Mouse (Mus musculus) G1E (cell line): ENCODE measurements around the gene Cd109. TPM values are rescaled to one million over a fixed set of nuclear protein-coding genes. Genes with fewer than 3 reads are reported as not detected.

Source experiments
- ATAC-seq: 2 replicates; pipeline ENCODE4 v1.8.0; 2016; ENCODE audit warnings: mild to moderate bottlenecking; ENCODE audit not compliant: insufficient number of reproducible peaks, poor library complexity, low FRiP score, severe bottlenecking; ENCODE audit errors: extremely low read depth
- DNase-seq: peaks from one replicate; pipeline ENCODE4 v3.0.0; 2012; ENCODE audit warnings: low spot score
- H3K27me3 ChIP-seq: 2 replicates; pipeline ENCODE4 v1.6.1; 2012; ENCODE audit warnings: mild to moderate bottlenecking, low read length, inconsistent platforms; ENCODE audit not compliant: insufficient read depth
- H3K36me3 ChIP-seq: replicated peaks from 2 replicates; pipeline ENCODE3; 2012; ENCODE audit warnings: mild to moderate bottlenecking, inconsistent platforms
- H3K4me1 ChIP-seq: 2 replicates; pipeline ENCODE4 v1.6.1; 2012; ENCODE audit warnings: low read depth, low read length, inconsistent platforms, mixed read lengths; ENCODE audit not compliant: insufficient read depth
- H3K4me3 ChIP-seq: 2 replicates; pipeline ENCODE4 v1.5.1; 2012; ENCODE audit warnings: low read depth, mild to moderate bottlenecking, inconsistent platforms, low read length, moderate library complexity, mixed read lengths
- H3K9me3 ChIP-seq: replicated peaks from 2 replicates; pipeline ENCODE4 v1.6.1; 2012; ENCODE audit warnings: inconsistent platforms
- CTCF ChIP-seq: IDR thresholded peaks from 2 replicates; pipeline ENCODE4 v1.5.1; 2012; ENCODE audit warnings: low read depth, low read length, inconsistent platforms, mixed read lengths
- GATA1 ChIP-seq: IDR thresholded peaks from 2 replicates; pipeline ENCODE4 v1.6.1; 2012; ENCODE audit warnings: borderline replicate concordance, low read length, inconsistent platforms, mixed read lengths
- GATA2 ChIP-seq: IDR thresholded peaks from 2 replicates; pipeline ENCODE4 v1.6.1; 2012; ENCODE audit warnings: low read depth, low read length, inconsistent platforms, borderline replicate concordance
- POLR2AphosphoS5 ChIP-seq: IDR thresholded peaks from 2 replicates; pipeline ENCODE4 v1.6.1; 2012; ENCODE audit warnings: low read depth, low read length, inconsistent platforms; ENCODE audit not compliant: insufficient replicate concordance
- TAL1 ChIP-seq: conservative IDR thresholded peaks from 2 replicates; pipeline ENCODE4 v1.6.1; 2012; ENCODE audit warnings: low read depth, low read length, inconsistent platforms, mixed read lengths
- polyA plus RNA-seq: library from polyadenylated mRNA; stranded (reverse); fragments of >175 nt; gene quantifications from 2 replicates; pipeline ENCODE4 v1.2.3, GENCODE M21; 2012
- total RNA-seq, 2 experiments: library from RNA; stranded (forward) in 1 of 2; stranded (reverse) in 1 of 2; fragments of 200-1000 nt in 1 of 2; fragments of >200 nt in 1 of 2; fragmentation: Nextera tagmentation in 1 of 2; gene quantifications; 2 replicates each; pipeline ENCODE4 v1.2.3; 2014 to 2017

Gene Cd109
- total and polyA plus RNA-seq, 3 experiments, result 0.61 to 29.0 (median 11.4) TPM

DNA sequence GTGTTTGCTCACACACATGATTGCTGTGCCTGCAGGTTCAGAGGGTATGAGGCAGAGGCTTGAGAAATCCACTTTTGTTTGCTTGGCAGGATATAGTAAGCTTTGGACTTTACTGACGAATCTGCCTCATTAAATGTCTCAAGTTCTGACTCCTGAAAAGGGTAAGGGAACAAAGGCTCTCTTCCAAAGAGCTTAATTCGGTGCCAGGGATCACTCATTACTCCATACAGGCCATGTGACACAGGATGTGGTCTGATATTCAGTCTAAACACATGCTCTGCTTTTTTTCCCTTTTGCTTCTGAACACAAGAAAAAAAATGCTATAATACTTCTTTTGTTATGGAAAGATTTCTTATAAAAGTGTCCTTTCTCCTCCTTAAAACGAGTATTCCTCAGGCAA is 126.7 kb downstream of the Cd109 start:
- H3K36me3 ChIP-seq, result no peaks in the 10 kb centered on the region
- H3K4me1 ChIP-seq, result no peaks in the 10 kb centered on the region
- no peak overlapping the region for H3K4me3 ChIP-seq
- TF ChIP-seq GATA1, result no peak
- no peak for TF ChIP-seq POLR2AphosphoS5
- no peak for TF ChIP-seq GATA2
- TF ChIP-seq CTCF, result no peak
- H3K27me3 ChIP-seq, result peaks cover 6% of the 10 kb centered on the region
- DNase-seq (no peak), ATAC-seq (no peak)
- H3K9me3 ChIP-seq, result no peaks in the 10 kb centered on the region

DNA sequence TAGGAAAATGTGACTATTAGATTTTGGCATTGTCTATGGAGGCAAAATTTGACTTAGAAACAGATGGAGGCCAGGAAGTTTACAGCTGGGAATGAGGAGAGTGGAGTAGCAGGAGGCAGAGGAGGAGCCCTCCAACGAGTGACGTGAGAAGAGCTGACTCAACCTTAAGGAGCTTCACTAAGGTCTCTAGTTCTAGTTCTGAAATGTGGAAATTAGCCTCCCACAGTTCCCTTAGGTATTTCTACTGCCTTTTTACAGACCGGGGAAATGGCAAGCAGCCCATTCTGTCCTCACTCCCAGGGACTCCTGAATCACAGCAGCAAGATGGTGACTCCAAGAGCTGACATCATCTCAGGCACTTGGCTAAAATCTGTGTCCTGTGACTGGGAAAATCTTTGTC is 134.9 kb downstream of the Cd109 start:
- DNase-seq (no peak), ATAC-seq (no peak)
- no peak overlapping the region for H3K4me3 ChIP-seq
- no peaks in the 10 kb centered on the region for H3K9me3 ChIP-seq
- no peaks in the 10 kb centered on the region for H3K4me1 ChIP-seq
- no peaks in the 10 kb centered on the region for H3K27me3 ChIP-seq
- TF ChIP-seq POLR2AphosphoS5, result no peak
- no peak for TF ChIP-seq TAL1
- TF ChIP-seq GATA1, result no peak
- TF ChIP-seq CTCF, result no peak
- no peak for TF ChIP-seq GATA2
- H3K36me3 ChIP-seq, result no peaks in the 10 kb centered on the region

Other genes starting within 250 kb of the Cd109 start
- not detected in 2 replicates for gene Dppa5a, start 247.4 kb upstream of the Cd109 start, total RNA-seq (2014; fragmentation: Nextera tagmentation)
- not detected in 2 replicates for gene Dppa5a, start 247.4 kb upstream of the Cd109 start, total RNA-seq (2017)
- not detected in 2 replicates for gene Dppa5a, start 247.4 kb upstream of the Cd109 start, polyA plus RNA-seq
- gene Ooep, start 236.8 kb upstream of the Cd109 start, total RNA-seq (2014; fragmentation: Nextera tagmentation), result not detected in 2 replicates
- gene Ooep, start 236.8 kb upstream of the Cd109 start, total RNA-seq (2017), result 0.06 TPM in 1 of 2 replicates, not detected in the other
- gene Ooep, start 236.8 kb upstream of the Cd109 start, polyA plus RNA-seq, result not detected in 2 replicates
- not detected in 2 replicates for gene Ddx43, start 219.8 kb upstream of the Cd109 start, total RNA-seq (2014; fragmentation: Nextera tagmentation)
- gene Ddx43, start 219.8 kb upstream of the Cd109 start, total RNA-seq (2017), result 0.05 TPM in 1 of 2 replicates, not detected in the other
- gene Ddx43, start 219.8 kb upstream of the Cd109 start, polyA plus RNA-seq, result not detected in 2 replicates
- not detected in 2 replicates for gene Cgas, start 172.3 kb upstream of the Cd109 start, total RNA-seq (2014; fragmentation: Nextera tagmentation)
- 0.12 and 0.16 TPM in 2 replicates for gene Cgas, start 172.3 kb upstream of the Cd109 start, total RNA-seq (2017)
- gene Cgas, start 172.3 kb upstream of the Cd109 start, polyA plus RNA-seq, result 0.02 TPM in 1 of 2 replicates, not detected in the other
- 39.3 and 41.4 TPM in 2 replicates for gene Mto1, start 167.3 kb upstream of the Cd109 start, total RNA-seq (2014; fragmentation: Nextera tagmentation)
- gene Mto1, start 167.3 kb upstream of the Cd109 start, total RNA-seq (2017), result 35.1 and 35.5 TPM in 2 replicates
- gene Mto1, start 167.3 kb upstream of the Cd109 start, polyA plus RNA-seq, result 13.7 and 18.3 TPM in 2 replicates
- not detected in 2 replicates for gene Gm17324, start 166.8 kb upstream of the Cd109 start, total RNA-seq (2014; fragmentation: Nextera tagmentation)
- gene Gm17324, start 166.8 kb upstream of the Cd109 start, total RNA-seq (2017), result 0.35 TPM in 1 of 2 replicates, not detected in the other
- 0.08 TPM in 1 of 2 replicates, not detected in the other for gene Gm17324, start 166.8 kb upstream of the Cd109 start, polyA plus RNA-seq
- 20,210 and 21,324 TPM in 2 replicates for gene Eef1a1, start 126.4 kb upstream of the Cd109 start, total RNA-seq (2014; fragmentation: Nextera tagmentation)
- gene Eef1a1, start 126.4 kb upstream of the Cd109 start, total RNA-seq (2017), result 8,565 and 9,264 TPM in 2 replicates
- gene Eef1a1, start 126.4 kb upstream of the Cd109 start, polyA plus RNA-seq, result 1,062 and 1,118 TPM in 2 replicates
- 8.6 and 11.6 TPM in 2 replicates for gene Slc17a5, start 27.5 kb upstream of the Cd109 start, total RNA-seq (2014; fragmentation: Nextera tagmentation)
- 6.4 and 8.6 TPM in 2 replicates for gene Slc17a5, start 27.5 kb upstream of the Cd109 start, total RNA-seq (2017)
- gene Slc17a5, start 27.5 kb upstream of the Cd109 start, polyA plus RNA-seq, result 1.0 and 1.5 TPM in 2 replicates